Mouse (Mus musculus) ES-Bruce4 (cell line): ENCODE data around the gene Zswim1.

Experiments used
- CTCF ChIP-seq: IDR thresholded peaks from one replicate; pipeline ENCODE4 v1.8.1; 2011; ENCODE audit warnings: low read depth, low read length
- EP300 ChIP-seq: IDR thresholded peaks from 2 replicates; pipeline ENCODE4 v1.6.1; 2011; ENCODE audit warnings: low read depth, low read length; ENCODE audit not compliant: insufficient read depth
- POLR2A ChIP-seq: IDR thresholded peaks from one replicate; pipeline ENCODE4 v1.8.1; 2011; ENCODE audit warnings: low read length; ENCODE audit not compliant: insufficient read depth

GRCm38 (mm10) chr2:164783926-164784581 lies 38.4 kb upstream of the Zswim1 start:
- TF ChIP-seq CTCF (peak; percentile 13), EP300 (no peak), POLR2A (no peak)
